Mouse (Mus musculus): ENCODE data around the gene Rbm47. TPM values are rescaled to one million over a fixed set of nuclear protein-coding genes. Genes with fewer than 3 reads are reported as not detected.
"Not testable (repeated sequence)": the region's sequence is repeated elsewhere in the genome, so short reads cannot be mapped to it uniquely, and the experiment has no call there.

Gene Rbm47
- polyA plus RNA-seq, 1 experiment from 2014 or later, result 1.2 TPM

GRCm38 (mm10) chr5:66000074-66000473 is 172.8 kb downstream of the Rbm47 start:
- Histone ChIP-seq H3K9ac (replicated peaks) (no peak overlapping the region), H3K27me3 (replicated peaks) (no peaks in the 10 kb centered on the region), H3K4me1 (0 out of 2 replicates have a peak, but pooled peaks cover 1% of the 10 kb centered on the region), H3K27ac (replicated peaks) (no peak overlapping the region), H3K4me2 (no peak overlapping the region), H3K9me3 (replicated peaks) (no peaks in the 10 kb centered on the region), H3K36me3 (no peaks in the 10 kb centered on the region), H3K4me3 (replicated peaks) (no peak overlapping the region)
- ATAC-seq (ENCODE audit: low FRiP score), result no peak
- 85% methylated on average over 7 of the region's 7 CpGs for WGBS

- Histone ChIP-seq H3K9ac (replicated peaks) (no peak overlapping the region), H3K36me3 (no peaks in the 10 kb centered on the region), H3K27ac (replicated peaks) (no peak overlapping the region), H3K4me2 (no peak overlapping the region), H3K9me3 (replicated peaks) (no peaks in the 10 kb centered on the region), H3K4me3 (replicated peaks) (no peak overlapping the region), H3K27me3 (replicated peaks) (no peaks in the 10 kb centered on the region), H3K4me1 (0 out of 2 replicates have a peak, but pooled peaks cover 3% of the 10 kb centered on the region)
- 94% methylated on average over 7 of the region's 7 CpGs for WGBS
- ATAC-seq (ENCODE audit: low FRiP score), result no peak
Measured at GRCm38 (mm10) chr5:65999106-65999505, 173.8 kb downstream of the Rbm47 start.

GRCm38 (mm10) chr5:65997813-65998212 is 175.1 kb downstream of the Rbm47 start:
- no peak for ATAC-seq (ENCODE audit: low FRiP score)
- Histone ChIP-seq H3K9me3 (replicated peaks) (no peaks in the 10 kb centered on the region), H3K27ac (replicated peaks) (no peak overlapping the region), H3K27me3 (replicated peaks) (no peaks in the 10 kb centered on the region), H3K4me1 (0 out of 2 replicates have a peak, but pooled peaks cover 3% of the 10 kb centered on the region), H3K4me3 (replicated peaks) (no peak overlapping the region), H3K36me3 (no peaks in the 10 kb centered on the region), H3K4me2 (no peak overlapping the region), H3K9ac (replicated peaks) (no peak overlapping the region)

- no peak overlapping the region for H3K9ac ChIP-seq (replicated peaks)
- no peaks in the 10 kb centered on the region for H3K36me3 ChIP-seq
- no peak overlapping the region for H3K27ac ChIP-seq (replicated peaks)
- H3K4me1 ChIP-seq, result 0 out of 2 replicates have a peak, but pooled peaks cover 3% of the 10 kb centered on the region
- no peak for ATAC-seq (ENCODE audit: low FRiP score)
- H3K27me3 ChIP-seq (replicated peaks), result no peaks in the 10 kb centered on the region
- H3K4me2 ChIP-seq, result no peak overlapping the region
- WGBS, result 84% methylated on average over 6 of the region's 6 CpGs
- no peak overlapping the region for H3K4me3 ChIP-seq (replicated peaks)
- no peaks in the 10 kb centered on the region for H3K9me3 ChIP-seq (replicated peaks)
Measured at GRCm38 (mm10) chr5:65994643-65995042, 178.3 kb downstream of the Rbm47 start.

GRCm38 (mm10) chr5:65991191-65991590 is 181.7 kb downstream of the Rbm47 start:
- no peaks in the 10 kb centered on the region for H3K36me3 ChIP-seq
- 82% methylated on average over 2 of the region's 2 CpGs for WGBS
- no peak overlapping the region for H3K4me3 ChIP-seq (replicated peaks)
- no peak for ATAC-seq (ENCODE audit: low FRiP score)
- no peaks in the 10 kb centered on the region for H3K9me3 ChIP-seq (replicated peaks)
- H3K4me2 ChIP-seq, result no peak overlapping the region
- H3K27ac ChIP-seq (replicated peaks), result no peak overlapping the region
- H3K4me1 ChIP-seq, result 0 out of 2 replicates have a peak, but pooled peaks cover 3% of the 10 kb centered on the region
- no peaks in the 10 kb centered on the region for H3K27me3 ChIP-seq (replicated peaks)
- H3K9ac ChIP-seq (replicated peaks), result no peak overlapping the region

GRCm38 (mm10) chr5:65987004-65987403 is 185.9 kb downstream of the Rbm47 start:
- 79% methylated on average over 3 of the region's 3 CpGs for WGBS
- H3K4me2 ChIP-seq; H3K27me3 ChIP-seq (replicated peaks); H3K9me3 ChIP-seq (replicated peaks); H3K36me3 ChIP-seq; H3K9ac ChIP-seq (replicated peaks); H3K4me3 ChIP-seq (replicated peaks); ATAC-seq (ENCODE audit: low FRiP score); H3K27ac ChIP-seq (replicated peaks); H3K4me1 ChIP-seq: not testable (repeated sequence)

- Histone ChIP-seq H3K4me2 (no peak overlapping the region), H3K27me3 (replicated peaks) (no peaks in the 10 kb centered on the region), H3K4me3 (replicated peaks) (no peak overlapping the region), H3K9ac (replicated peaks) (no peak overlapping the region), H3K4me1 (no peaks in the 10 kb centered on the region), H3K27ac (replicated peaks) (no peak overlapping the region), H3K9me3 (replicated peaks) (no peaks in the 10 kb centered on the region), H3K36me3 (no peaks in the 10 kb centered on the region)
- no peak for ATAC-seq (ENCODE audit: low FRiP score)
- 92% methylated on average over 5 of the region's 5 CpGs for WGBS
Measured at GRCm38 (mm10) chr5:65986426-65986825, 186.5 kb downstream of the Rbm47 start.

GRCm38 (mm10) chr5:65975731-65976130 is 197.2 kb downstream of the Rbm47 start:
- Histone ChIP-seq H3K27me3 (replicated peaks) (no peaks in the 10 kb centered on the region), H3K36me3 (no peaks in the 10 kb centered on the region), H3K9me3 (replicated peaks) (no peaks in the 10 kb centered on the region), H3K4me2 (no peak overlapping the region), H3K4me1 (no peaks in the 10 kb centered on the region), H3K27ac (replicated peaks) (no peak overlapping the region), H3K9ac (replicated peaks) (no peak overlapping the region), H3K4me3 (replicated peaks) (no peak overlapping the region)
- ATAC-seq (ENCODE audit: low FRiP score), result no peak
- 89% methylated on average over 13 of the region's 13 CpGs for WGBS

GRCm38 (mm10) chr5:65973189-65973588 is 199.7 kb downstream of the Rbm47 start:
- Histone ChIP-seq H3K9ac (replicated peaks) (no peak overlapping the region), H3K27ac (replicated peaks) (no peak overlapping the region), H3K4me2 (no peak overlapping the region), H3K4me1 (no peaks in the 10 kb centered on the region), H3K27me3 (replicated peaks) (no peaks in the 10 kb centered on the region), H3K36me3 (no peaks in the 10 kb centered on the region), H3K4me3 (replicated peaks) (no peak overlapping the region), H3K9me3 (replicated peaks) (no peaks in the 10 kb centered on the region)
- ATAC-seq (ENCODE audit: low FRiP score), result no peak
- 75% methylated on average over 2 of the region's 2 CpGs for WGBS

GRCm38 (mm10) chr5:65968004-65968403 is 204.9 kb downstream of the Rbm47 start:
- Histone ChIP-seq H3K4me2 (no peak overlapping the region), H3K27ac (replicated peaks) (no peak overlapping the region), H3K36me3 (no peaks in the 10 kb centered on the region), H3K27me3 (replicated peaks) (no peaks in the 10 kb centered on the region), H3K9me3 (replicated peaks) (no peaks in the 10 kb centered on the region), H3K4me3 (replicated peaks) (no peak overlapping the region), H3K4me1 (no peaks in the 10 kb centered on the region), H3K9ac (replicated peaks) (no peak overlapping the region)
- over 99% methylated on average over 3 of the region's 3 CpGs for WGBS
- no peak for ATAC-seq (ENCODE audit: low FRiP score)

- Histone ChIP-seq H3K9me3 (replicated peaks) (no peaks in the 10 kb centered on the region), H3K27me3 (replicated peaks) (no peaks in the 10 kb centered on the region), H3K4me2 (no peak overlapping the region), H3K9ac (replicated peaks) (no peak overlapping the region), H3K27ac (replicated peaks) (no peak overlapping the region), H3K4me1 (no peaks in the 10 kb centered on the region), H3K36me3 (no peaks in the 10 kb centered on the region), H3K4me3 (replicated peaks) (no peak overlapping the region)
- WGBS, result 71% methylated on average over 12 of the region's 12 CpGs
- no peak for ATAC-seq (ENCODE audit: low FRiP score)
Measured at GRCm38 (mm10) chr5:65967091-65967490, 205.8 kb downstream of the Rbm47 start.

All from neural tube, embryonic 15.5 days (tissue).